Comparison of ENCODE assay signal across 21 mouse cellular contexts in genomic region chr11:71962306-71962705, GRCm38 (mm10).
DNase-seq lines count a peak whose midpoint lies in the region; ATAC-seq and TF ChIP-seq lines count a peak whose summit lies in the region.
"Had no signal": no experiment of that assay in that cellular context is flagged by ENCODE, and none has a peak within 500 bp of the region (broad histone marks: within the 10 kb centered on the region; RNA-seq: fewer than 3 reads in every experiment).

No protein-coding gene starts in this region.

- peak in 1 of 2 experiments; percentile 54; a peak in 2 of 4 replicates for TF ChIP-seq CTCF in CH12.LX (conservative IDR thresholded peaks at IDR 0.05 in 1 of 2, IDR thresholded peaks at IDR 0.05 in 1 of 2; ENCODE audit: low read depth in 2 of 2, low read length in 2 of 2)
- no peak for TF ChIP-seq CTCF in midbrain, postnatal 0 days (IDR thresholded peaks at IDR 0.05)

- H3K27ac ChIP-seq in CH12.LX (ENCODE audit: insufficient read depth, low read depth), result no peak overlapping the region
- no peak overlapping the region for H3K27ac ChIP-seq in midbrain, postnatal 0 days (ENCODE audit: low read depth, low read length)

- H3K9ac ChIP-seq in CH12.LX (ENCODE audit: insufficient read depth, low read depth), result no peak overlapping the region
- no peak overlapping the region for H3K9ac ChIP-seq in midbrain, postnatal 0 days (replicated peaks; ENCODE audit: low read length, poor library complexity, severe bottlenecking)

- 85% methylated on average over 3 of the region's 3 CpGs for WGBS in midbrain, postnatal 0 days

- TF ChIP-seq EP300 in CH12.LX (IDR thresholded peaks at IDR 0.05; ENCODE audit: low read length), result peak; percentile 86

- H3K4me1 ChIP-seq in CH12.LX (ENCODE audit: control insufficient read depth in 1 of 2, insufficient read depth in 2 of 2), result peaks cover 9 to 29% of the 10 kb centered on the region in 2 experiments; a peak in 3 of 4 replicates
- no peaks in the 10 kb centered on the region for H3K4me1 ChIP-seq in midbrain, postnatal 0 days (ENCODE audit: insufficient read depth, low read length)

- in situ Hi-C loops in CH12.LX (cut with MboI; ENCODE audit: low pct_ligation_motif_present, low pct_unique_long_range_greater_than_20kb, low sequenced_read_pairs), result no loop called here

- H3K36me3 ChIP-seq in CH12.LX (replicated peaks in 1 of 2; ENCODE audit: control insufficient read depth in 1 of 2, insufficient read depth in 1 of 2, low read length in 1 of 2), result no peaks in the 10 kb centered on the region
- H3K36me3 ChIP-seq in splenic B cell, adult 2 months (ENCODE audit: control insufficient read depth, insufficient read depth, low read length, poor library complexity, severe bottlenecking), result no peaks in the 10 kb centered on the region
- no peaks in the 10 kb centered on the region for H3K36me3 ChIP-seq in midbrain, postnatal 0 days (ENCODE audit: insufficient read depth, low read length)
- H3K36me3 ChIP-seq: G1E had no signal

- peak; percentile 34 for TF ChIP-seq RAD21 in CH12.LX (IDR thresholded peaks at IDR 0.05; ENCODE audit: low read depth, low read length)

- dilution Hi-C loops in CH12.LX (cut with MboI; ENCODE audit: extremely low pct_ligation_motif_present, extremely low pct_unique_long_range_greater_than_20kb, low sequenced_read_pairs), result no loop called here

- H3K4me2 ChIP-seq in CH12.LX (ENCODE audit: insufficient read depth, low read depth, poor library complexity, severe bottlenecking), result 0 out of 2 replicates have a peak overlapping the region, but pooled peaks have one; percentile 52
- no peak overlapping the region for H3K4me2 ChIP-seq in midbrain, postnatal 0 days (ENCODE audit: low read depth, low read length, poor library complexity, severe bottlenecking)

- DNase-seq in A20 (ENCODE audit: low read depth, low spot score) (peak; percentile 34), CH12.LX (ENCODE audit: extremely low read depth) (peak; percentile 92)
- DNase-seq in splenic B cell, adult 2 months (ENCODE audit: low read depth, low spot score), result peak; percentile 31
- no peak for DNase-seq in cerebellum, postnatal 36 days
- DNase-seq in midbrain, postnatal 0 days (ENCODE audit: low spot score), result no peak
- no peak for DNase-seq in thymus, postnatal 0 days (ENCODE audit: low spot score)
- DNase-seq: adrenal gland, adult 2 months; adrenal gland, adult 8-10 months; adrenal gland, postnatal 10 days; adrenal gland, postnatal 14 days; adrenal gland, postnatal 25 days; adrenal gland, postnatal 36 days; cerebellum, adult 11 months; cerebellum, adult 11-12 months; cerebellum, adult 18-20 months; cerebellum, adult 2 months; cerebellum, adult 8-10 months had no signal

- H3K27me3 ChIP-seq in CH12.LX (replicated peaks), result peaks cover 3% of the 10 kb centered on the region
- H3K27me3 ChIP-seq in splenic B cell, adult 2 months (ENCODE audit: control insufficient read depth, insufficient read depth, low read length, poor library complexity, severe bottlenecking), result no peaks in the 10 kb centered on the region
- H3K27me3 ChIP-seq in midbrain, postnatal 0 days (ENCODE audit: insufficient read depth, low read length), result no peaks in the 10 kb centered on the region
- H3K27me3 ChIP-seq: Patski had no signal

- H3K4me3 ChIP-seq in CH12.LX (replicated peaks in 1 of 3; ENCODE audit: low read depth in 2 of 3, low read length in 2 of 3, poor library complexity in 1 of 3), result no peak overlapping the region
- H3K4me3 ChIP-seq in midbrain, postnatal 0 days (ENCODE audit: low read depth, low read length), result no peak overlapping the region

- TF ChIP-seq POLR2A in CH12.LX (IDR thresholded peaks at IDR 0.05; ENCODE audit: low read depth, low read length), result no peak

- no peak for ATAC-seq in midbrain, postnatal 0 days (ENCODE audit: low FRiP score)
- ATAC-seq: activated CD4-positive, CD25-positive, alpha-beta regulatory T cell, adult 4 months; CD4-positive, CD25-positive, alpha-beta regulatory T cell, adult 4 months; Patski had no signal

- peaks cover 16% of the 10 kb centered on the region for H3K9me3 ChIP-seq in CH12.LX (replicated peaks; ENCODE audit: low read length)
- H3K9me3 ChIP-seq in midbrain, postnatal 0 days (ENCODE audit: low read length), result no peaks in the 10 kb centered on the region

- H3K79me2 ChIP-seq in CH12.LX (replicated peaks; ENCODE audit: control insufficient read depth, extremely low read depth, insufficient read depth, poor library complexity, severe bottlenecking), result no peaks in the 10 kb centered on the region

TF ChIP-seq in CH12.LX, 34 proteins besides CTCF, POLR2A, EP300 and RAD21:
- TF ChIP-seq USF1 (IDR thresholded peaks at IDR 0.05; ENCODE audit: low read depth, low read length), result no peak
- no peak for TF ChIP-seq GABPA (IDR thresholded peaks at IDR 0.05; ENCODE audit: insufficient replicate concordance, low read depth, low read length)
- no peak for TF ChIP-seq NELFE (IDR thresholded peaks at IDR 0.05; ENCODE audit: low read depth, low read length)
- TF ChIP-seq CHD2 (IDR thresholded peaks at IDR 0.05; ENCODE audit: low read length), result no peak
- TF ChIP-seq CHD1 (IDR thresholded peaks at IDR 0.05; ENCODE audit: low read depth, low read length), result 0 out of 2 replicates have a peak, but pooled peaks have one; percentile 63
- peak; percentile 94 for TF ChIP-seq IRF4 (IDR thresholded peaks at IDR 0.05; ENCODE audit: low read depth, low read length)
- no peak for TF ChIP-seq POLR2AphosphoS2 (IDR thresholded peaks at IDR 0.05; ENCODE audit: low read depth, low read length)
- TF ChIP-seq E2F4 (IDR thresholded peaks at IDR 0.05; ENCODE audit: insufficient replicate concordance, low read depth, low read length), result no peak
- peak; percentile 42; the same call in 1 of the 2 replicates for TF ChIP-seq JUND (conservative IDR thresholded peaks at IDR 0.05; ENCODE audit: low read depth, low read length)
- TF ChIP-seq SMC3 (IDR thresholded peaks at IDR 0.05; ENCODE audit: low read depth, low read length), result peak; percentile 53
- TF ChIP-seq UBTF (IDR thresholded peaks at IDR 0.05; ENCODE audit: low read depth, low read length), result no peak
- no peak for TF ChIP-seq ZKSCAN1 (IDR thresholded peaks at IDR 0.05; ENCODE audit: borderline replicate concordance, low read depth, low read length)
- TF ChIP-seq ELF1 (IDR thresholded peaks at IDR 0.05; ENCODE audit: low read depth, low read length), result peak; percentile 65; the same call in 1 of the 2 replicates
- no peak for TF ChIP-seq USF2 (conservative IDR thresholded peaks at IDR 0.05; ENCODE audit: low read depth, low read length)
- TF ChIP-seq TCF12 (IDR thresholded peaks at IDR 0.05; ENCODE audit: low read depth, low read length), result peak; percentile 72; the same call in 1 of the 2 replicates
- no peak for TF ChIP-seq ZMIZ1 (IDR thresholded peaks at IDR 0.05; ENCODE audit: low read depth, low read length)
- TF ChIP-seq HCFC1 (IDR thresholded peaks at IDR 0.05; ENCODE audit: low read depth, low read length), result peak; percentile 25; the same call in 1 of the 2 replicates
- TF ChIP-seq MAZ (IDR thresholded peaks at IDR 0.05; ENCODE audit: low read depth, low read length), result peak; percentile 30; the same call in 1 of the 2 replicates
- TF ChIP-seq JUN (IDR thresholded peaks at IDR 0.05; ENCODE audit: insufficient read depth, low read depth, low read length), result peak; percentile 77
- TF ChIP-seq MYC (IDR thresholded peaks at IDR 0.05; ENCODE audit: low read depth, low read length), result peak; percentile 43; the same call in 1 of the 2 replicates
- peak; percentile 97 for TF ChIP-seq MEF2A (IDR thresholded peaks at IDR 0.05; ENCODE audit: borderline replicate concordance, low read depth, low read length)
- no peak for TF ChIP-seq ZNF384 (IDR thresholded peaks at IDR 0.05; ENCODE audit: low read depth, low read length)
- no peak for TF ChIP-seq PAX5 (IDR thresholded peaks at IDR 0.05; ENCODE audit: low read length)
- TF ChIP-seq MAX (IDR thresholded peaks at IDR 0.05; ENCODE audit: low read length), result peak; percentile 43; the same call in 1 of the 2 replicates
- TF ChIP-seq RCOR1 (conservative IDR thresholded peaks at IDR 0.05; ENCODE audit: low read depth, low read length), result 0 out of 2 replicates have a peak, but pooled peaks have one; percentile 22
- peak; percentile 56 for TF ChIP-seq BHLHE40 (IDR thresholded peaks at IDR 0.05; ENCODE audit: low read depth, low read length)
- 0 out of 2 replicates have a peak, but pooled peaks have one; percentile 37 for TF ChIP-seq MXI1 (IDR thresholded peaks at IDR 0.05; ENCODE audit: low read depth, low read length)
- TF ChIP-seq SIN3A (IDR thresholded peaks at IDR 0.05; ENCODE audit: low read length), result peak; percentile 51; the same call in 1 of the 2 replicates
- peak; percentile 84 for TF ChIP-seq ETS1 (conservative IDR thresholded peaks at IDR 0.05; ENCODE audit: low read depth, low read length)

Comparison
In these comparisons a context has a peak if more than half of its experiments do, and no peak if none do; other contexts are left out.
1. DNase-seq: peak in A20 (single experiment), CH12.LX (single experiment) and splenic B cell, adult 2 months (single experiment); none in cerebellum, postnatal 36 days (0 of 2), midbrain, postnatal 0 days (single experiment) and thymus, postnatal 0 days (single experiment).